Mouse (Mus musculus) right cerebral cortex, postnatal 25 days (tissue): ENCODE results near the gene Snx17.

ENCODE experiments used
- DNase-seq: peaks from one replicate; pipeline ENCODE4 v3.0.0; 2022

The Snx17 gene

DNA sequence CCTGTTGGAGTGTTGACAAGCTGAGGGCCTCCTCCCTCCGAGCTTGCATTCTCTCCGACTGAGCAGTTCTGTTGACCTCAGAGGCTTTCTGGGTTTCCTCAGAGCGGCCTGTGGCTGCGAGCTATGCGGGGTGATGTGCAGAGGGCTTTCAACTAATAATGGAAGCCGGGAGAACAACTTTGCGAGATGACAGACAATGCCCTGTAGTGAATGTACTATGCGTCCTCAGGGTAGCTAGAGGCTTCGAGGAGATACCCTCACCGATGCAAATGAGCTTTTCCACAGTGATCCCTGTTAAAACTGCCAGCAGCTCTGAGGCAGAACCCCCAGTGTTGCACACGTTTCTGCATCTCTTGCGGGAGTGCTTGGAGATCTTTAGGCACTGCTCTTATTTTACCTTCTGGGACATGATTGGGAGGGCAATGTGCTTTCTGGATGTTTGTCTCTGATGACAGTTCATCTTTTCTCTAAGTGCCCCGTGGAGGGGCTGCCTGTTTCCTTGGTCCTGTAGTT, 48.6 kb downstream of the Snx17 start:
- DNase-seq = no peak

DNA sequence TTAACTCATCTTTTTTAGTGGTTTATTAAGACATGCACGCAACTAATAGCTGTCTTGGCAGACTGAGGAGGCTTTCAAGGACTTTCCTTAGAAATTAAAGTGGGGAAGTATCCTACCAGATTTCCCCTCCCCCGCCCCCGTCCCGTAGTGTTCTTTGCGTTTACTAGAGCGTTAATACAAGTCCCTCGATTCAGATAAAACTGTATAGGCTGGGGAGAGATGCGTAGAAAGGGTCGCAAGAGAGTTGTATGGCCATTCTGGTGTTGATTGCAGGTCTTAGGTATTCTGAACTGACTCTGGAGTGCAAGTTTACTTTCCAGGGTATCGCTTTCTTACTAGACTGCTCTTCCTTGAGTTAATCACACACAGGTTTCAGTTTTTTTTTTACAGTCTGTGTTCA, 49.2 kb downstream of the Snx17 start:
- DNase-seq = no peak
